Mouse (Mus musculus): Measurements from ENCODE around the gene Hydin. TPM values are rescaled to one million over a fixed set of nuclear protein-coding genes. Genes with fewer than 3 reads are reported as not detected.

Gene Hydin
- polyA plus RNA-seq, 1 experiment from 2014 or later, result 0.10 TPM

GRCm38 (mm10) chr8:110630079-110630478 lies 363.3 kb downstream of the Hydin start:
- no peaks in the 10 kb centered on the region for H3K27me3 ChIP-seq
- TF ChIP-seq CTCF (IDR thresholded peaks at IDR 0.05), result no peak
- ATAC-seq (no peak), DNase-seq (ENCODE audit: low read depth, low spot score) (no peak)
- ChIA-PET CTCF (interaction anchor here (1.1 to 4.0 kb wide), 9 partner anchors 10 to 119 kb away, joined by 3 to 20 read pairs (median 5); no protein-coding TSS in a partner anchor), POLR2A (interaction anchor here (0.6 kb wide), 1 partner anchor 75 kb away, joined by 5 read pairs; no protein-coding TSS in a partner anchor)
- in situ Hi-C loops (cut with MboI; ENCODE audit: low pct_unique_long_range_greater_than_20kb), result loop anchor here (25.0 kb wide), 1 partner anchor 357 kb away; the partner anchor contains the start of gene Ddx19a

GRCm38 (mm10) chr8:110630571-110631071 lies 363.8 kb downstream of the Hydin start:
- POLR2A ChIA-PET, result interaction anchor here (0.6 kb wide), 1 partner anchor 75 kb away, joined by 5 read pairs; no protein-coding TSS in a partner anchor
- DNase-seq (ENCODE audit: low read depth, low spot score), result no peak
- CTCF ChIA-PET, result interaction anchor here (0.8 to 4.0 kb wide), 5 partner anchors 10 to 97 kb away, joined by 3 to 20 read pairs (median 5); no protein-coding TSS in a partner anchor
- no peak for ATAC-seq
- in situ Hi-C loops (cut with MboI; ENCODE audit: low pct_unique_long_range_greater_than_20kb), result loop anchor here (25.0 kb wide), 1 partner anchor 357 kb away; the partner anchor contains the start of gene Ddx19a
- TF ChIP-seq CTCF (IDR thresholded peaks at IDR 0.05), result no peak
- no peaks in the 10 kb centered on the region for H3K27me3 ChIP-seq

DNA sequence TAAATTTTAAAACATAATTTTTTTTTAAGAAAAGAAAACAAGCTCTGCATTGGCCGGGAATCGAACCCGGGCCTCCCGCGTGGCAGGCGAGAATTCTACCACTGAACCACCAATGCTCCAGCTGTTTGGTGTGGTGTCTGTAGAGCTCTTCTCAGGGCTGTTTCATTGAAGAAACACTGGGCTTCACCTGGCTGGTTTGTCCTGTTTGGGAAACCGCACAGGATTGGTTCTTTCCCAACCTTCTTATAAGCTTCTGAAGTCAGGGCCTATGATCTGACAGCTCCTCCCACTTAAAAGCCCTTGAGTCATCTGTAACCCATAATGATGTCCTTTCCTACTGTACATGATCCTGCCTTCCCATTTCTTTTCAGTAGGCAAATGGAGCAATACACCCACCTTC lies 364.4 kb downstream of the Hydin start:
- TF ChIP-seq CTCF (IDR thresholded peaks at IDR 0.05), result no peak
- in situ Hi-C loops (cut with MboI; ENCODE audit: low pct_unique_long_range_greater_than_20kb), result loop anchor here (25.0 kb wide), 1 partner anchor 356 kb away; the partner anchor contains the start of gene Ddx19a
- ChIA-PET CTCF (interaction anchor here (0.8 to 4.0 kb wide), 2 partner anchors 11 to 96 kb away, joined by 3 to 20 read pairs; no protein-coding TSS in a partner anchor), POLR2A (no interaction called here)
- DNase-seq (ENCODE audit: low read depth, low spot score) (no peak), ATAC-seq (no peak)
- no peaks in the 10 kb centered on the region for H3K27me3 ChIP-seq

DNA sequence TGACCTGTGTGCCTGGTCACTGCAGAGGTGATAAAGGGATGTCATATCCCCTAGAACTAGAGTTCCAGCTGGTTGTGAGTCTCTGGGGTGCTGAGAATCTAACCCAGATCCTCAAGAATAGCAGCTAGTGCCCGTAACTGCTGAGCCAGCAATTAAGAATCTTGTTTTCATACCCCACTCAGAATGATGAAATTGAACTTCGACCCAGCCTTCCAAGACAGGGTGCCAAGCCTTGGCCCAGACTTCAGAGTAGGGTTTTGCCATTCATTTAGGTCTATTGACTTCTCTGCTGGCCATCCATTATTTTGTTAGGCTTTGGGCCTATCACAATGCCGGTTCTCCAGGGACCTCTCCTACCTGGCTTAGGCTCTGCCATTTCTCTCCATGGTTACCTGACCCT lies 367.0 kb downstream of the Hydin start:
- no peak for ATAC-seq
- POLR2A ChIA-PET, result no interaction called here
- DNase-seq (ENCODE audit: low read depth, low spot score), result no peak
- no peaks in the 10 kb centered on the region for H3K27me3 ChIP-seq
- CTCF ChIA-PET, result no interaction called here
- in situ Hi-C loops (cut with MboI; ENCODE audit: low pct_unique_long_range_greater_than_20kb), result loop anchor here (25.0 kb wide), 1 partner anchor 353 kb away; the partner anchor contains the start of gene Ddx19a
- no peak for TF ChIP-seq CTCF (IDR thresholded peaks at IDR 0.05)

- H3K27me3 ChIP-seq, result no peaks in the 10 kb centered on the region
- DNase-seq (ENCODE audit: low read depth, low spot score) (no peak), ATAC-seq (no peak)
- ChIA-PET POLR2A (no interaction called here), CTCF (interaction anchor here (1.6 kb wide), 1 partner anchor 13 kb away, joined by 6 read pairs; no protein-coding TSS in a partner anchor)
- no peak for TF ChIP-seq CTCF (IDR thresholded peaks at IDR 0.05)
- in situ Hi-C loops (cut with MboI; ENCODE audit: low pct_unique_long_range_greater_than_20kb), result loop anchor here (25.0 kb wide), 1 partner anchor 351 kb away; the partner anchor contains the start of gene Ddx19a
Observed at GRCm38 (mm10) chr8:110636182-110636581, 369.4 kb downstream of the Hydin start.

DNA sequence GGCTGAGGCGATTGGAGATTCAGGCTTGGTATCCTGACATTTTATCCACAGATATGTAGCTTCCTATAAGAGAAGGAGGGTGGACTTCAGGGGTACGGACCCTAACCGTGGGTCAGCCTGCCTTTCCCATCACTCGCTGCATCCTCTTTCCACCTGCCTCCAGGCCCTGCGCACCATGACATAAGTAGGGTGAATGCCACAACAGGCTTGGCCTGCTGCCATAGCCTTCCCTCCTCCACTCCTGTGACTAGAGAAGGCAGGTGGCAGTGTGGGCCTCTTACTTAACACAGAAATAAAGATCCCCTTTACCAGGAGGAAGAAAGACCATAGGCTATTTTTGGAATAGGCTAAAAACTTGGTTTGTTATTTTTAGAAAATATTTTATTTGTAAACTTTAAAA lies 375.6 kb downstream of the Hydin start:
- no peaks in the 10 kb centered on the region for H3K27me3 ChIP-seq
- in situ Hi-C loops (cut with MboI; ENCODE audit: low pct_unique_long_range_greater_than_20kb), result loop anchor here (5.0 to 25.0 kb wide), 2 partner anchors 200 to 345 kb away; partner anchors contain the start of gene Ddx19a
- CTCF ChIA-PET, result no interaction called here
- DNase-seq (ENCODE audit: low read depth, low spot score) (no peak), ATAC-seq (no peak)
- TF ChIP-seq CTCF (IDR thresholded peaks at IDR 0.05), result no peak
- POLR2A ChIA-PET, result no interaction called here

GRCm38 (mm10) chr8:110643177-110643576 lies 376.4 kb downstream of the Hydin start:
- ATAC-seq, result no peak
- CTCF ChIA-PET, result no interaction called here

GRCm38 (mm10) chr8:110644422-110644821 lies 377.6 kb downstream of the Hydin start:
- ChIA-PET CTCF (no interaction called here), POLR2A (no interaction called here)
- in situ Hi-C loops (cut with MboI; ENCODE audit: low pct_unique_long_range_greater_than_20kb), result loop anchor here (5.0 to 25.0 kb wide), 2 partner anchors 198 to 343 kb away; partner anchors contain the start of gene Ddx19a
- H3K27me3 ChIP-seq, result no peaks in the 10 kb centered on the region
- no peak for TF ChIP-seq CTCF (IDR thresholded peaks at IDR 0.05)
- DNase-seq (ENCODE audit: low read depth, low spot score) (no peak), ATAC-seq (no peak)

More at GRCm38 (mm10) chr8:110643177-110643576, 376.4 kb downstream of the Hydin start:
- no peak for TF ChIP-seq CTCF (IDR thresholded peaks at IDR 0.05)
- H3K27me3 ChIP-seq, result no peaks in the 10 kb centered on the region
- in situ Hi-C loops (cut with MboI; ENCODE audit: low pct_unique_long_range_greater_than_20kb), result loop anchor here (5.0 to 25.0 kb wide), 2 partner anchors 199 to 344 kb away; partner anchors contain the start of gene Ddx19a
- no peak for DNase-seq (ENCODE audit: low read depth, low spot score)
- POLR2A ChIA-PET, result interaction anchor here (0.7 kb wide), 1 partner anchor 541 kb away, joined by 3 read pairs; no protein-coding TSS in a partner anchor

DNA sequence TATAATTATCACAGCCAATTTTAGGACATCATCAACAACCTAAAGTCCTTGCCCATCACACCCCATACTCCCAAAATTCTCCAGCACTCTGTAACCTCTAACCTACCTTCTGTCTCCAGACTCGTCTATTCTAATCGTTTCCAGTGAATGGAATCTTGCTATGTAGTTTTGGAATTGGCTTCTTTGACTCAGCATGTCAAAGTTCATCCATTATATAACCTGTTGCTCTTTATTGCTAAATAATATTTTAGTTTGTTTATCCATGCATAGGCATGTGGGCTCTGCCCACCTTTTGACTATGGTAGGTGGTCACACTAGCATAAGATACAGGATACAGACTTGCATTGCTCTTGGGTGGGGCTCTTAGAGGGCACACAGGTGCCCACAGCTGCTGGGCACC lies 378.1 kb downstream of the Hydin start:
- POLR2A ChIA-PET, result no interaction called here
- ATAC-seq (no peak), DNase-seq (ENCODE audit: low read depth, low spot score) (no peak)
- in situ Hi-C loops (cut with MboI; ENCODE audit: low pct_unique_long_range_greater_than_20kb), result loop anchor here (5.0 to 25.0 kb wide), 3 partner anchors 72 to 342 kb away; partner anchors contain the start of gene Ddx19a
- H3K27me3 ChIP-seq, result no peaks in the 10 kb centered on the region
- CTCF ChIA-PET, result no interaction called here
- no peak for TF ChIP-seq CTCF (IDR thresholded peaks at IDR 0.05)

DNA sequence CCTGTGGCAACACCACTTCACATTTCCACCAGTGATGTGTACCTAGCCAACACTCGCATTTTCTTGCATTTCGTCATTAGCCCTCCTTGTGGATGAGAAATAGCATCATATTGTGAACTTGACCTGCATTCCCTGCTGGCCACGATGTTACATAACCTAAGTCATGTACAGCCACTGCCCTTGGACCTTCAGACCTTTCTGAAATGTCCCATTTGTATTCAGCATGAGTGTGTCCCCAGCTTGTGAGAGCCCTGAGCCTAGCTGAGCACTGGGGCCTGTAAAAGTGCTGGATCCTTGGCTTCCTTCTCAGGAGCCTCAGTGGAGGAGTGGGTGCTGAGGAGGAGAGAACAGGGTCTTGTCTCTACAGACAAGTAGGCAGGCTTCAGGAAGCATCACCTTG lies 378.6 kb downstream of the Hydin start:
- POLR2A ChIA-PET, result no interaction called here
- ATAC-seq, result no peak
- DNase-seq (ENCODE audit: low read depth, low spot score), result no peak
- no peaks in the 10 kb centered on the region for H3K27me3 ChIP-seq
- in situ Hi-C loops (cut with MboI; ENCODE audit: low pct_unique_long_range_greater_than_20kb), result loop anchor here (5.0 to 25.0 kb wide), 2 partner anchors 72 to 342 kb away; partner anchors contain the start of gene Ddx19a
- CTCF ChIA-PET, result no interaction called here
- no peak for TF ChIP-seq CTCF (IDR thresholded peaks at IDR 0.05)

DNA sequence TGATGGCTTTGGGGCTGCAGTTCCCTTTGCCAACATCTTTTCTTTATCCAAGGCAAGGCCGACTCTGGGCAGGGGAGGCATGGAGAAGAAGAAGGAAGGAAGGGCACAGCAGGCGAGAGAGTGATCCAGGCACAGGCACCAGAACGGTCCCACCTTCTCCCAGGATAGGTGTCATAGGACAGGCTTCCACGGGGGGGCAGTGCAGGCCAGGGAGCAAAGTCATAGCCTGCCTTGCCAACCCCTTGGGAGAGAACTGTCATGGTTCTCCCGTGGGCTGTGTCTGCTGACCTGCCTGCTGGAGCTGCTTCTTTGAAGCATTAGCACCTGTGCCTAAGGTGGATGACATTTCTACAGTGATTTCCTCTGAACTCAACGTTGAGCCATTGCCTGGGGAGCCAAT lies 379.3 kb downstream of the Hydin start:
- no peaks in the 10 kb centered on the region for H3K27me3 ChIP-seq
- in situ Hi-C loops (cut with MboI; ENCODE audit: low pct_unique_long_range_greater_than_20kb), result loop anchor here (5.0 to 25.0 kb wide), 2 partner anchors 71 to 341 kb away; partner anchors contain the start of gene Ddx19a
- ATAC-seq, result peak; percentile 68
- POLR2A ChIA-PET, result no interaction called here
- CTCF ChIA-PET, result interaction anchor here (1.0 to 1.1 kb wide), 2 partner anchors 22 to 81 kb away, joined by 3 read pairs; no protein-coding TSS in a partner anchor
- DNase-seq (ENCODE audit: low read depth, low spot score), result no peak
- TF ChIP-seq CTCF (IDR thresholded peaks at IDR 0.05), result peak; percentile 84

Data from Patski (cell line).